Mouse (Mus musculus): ENCODE data around the gene Capg. TPM values are rescaled to one million over a fixed set of nuclear protein-coding genes. Genes with fewer than 3 reads are reported as not detected.

Gene Capg
- total RNA-seq (2021): 1 to 10 TPM; 1.8 to 4.2 TPM
- long read RNA-seq, experiment 1, partial matches to known transcripts: 0 of 7 reads
- long read RNA-seq, experiment 1, other reads (novel, unspliced or antisense): 1 of 7 reads
- long read RNA-seq, experiment 2, transcript Capg-202 (10 exons, 1,400 nt): major isoform, 5 of 6 reads
- long read RNA-seq, experiment 2, partial matches to known transcripts: 0 of 6 reads
- long read RNA-seq, experiment 2, other reads (novel, unspliced or antisense): 0 of 6 reads

- DNase-seq (ENCODE audit: low spot score in 2 of 2): no peak
These were observed at the start of gene Capg for GRCm38 (mm10) chr6:72544283-72544987. Gene Capg (plus strand): TSS chr6:72544391.

- DNase-seq (ENCODE audit: low spot score in 2 of 2): no peak
These were observed 45.2 kb upstream of the Capg start for GRCm38 (mm10) chr6:72498950-72499349.

- DNase-seq (ENCODE audit: low spot score in 2 of 2): no peak
These were observed 40.9 kb upstream of the Capg start for GRCm38 (mm10) chr6:72503309-72503708.

GRCm38 (mm10) chr6:72503939-72504338, 40.3 kb upstream of the Capg start:
- no peak for DNase-seq (ENCODE audit: low spot score in 2 of 2)

- DNase-seq (ENCODE audit: low spot score in 2 of 2): no peak
These were observed 38.1 kb upstream of the Capg start for GRCm38 (mm10) chr6:72506104-72506503.

- DNase-seq (ENCODE audit: low spot score in 2 of 2): no peak
These were observed 35.6 kb upstream of the Capg start for GRCm38 (mm10) chr6:72508596-72508995.

GRCm38 (mm10) chr6:72509872-72510435, 34.2 kb upstream of the Capg start:
- no peak for DNase-seq (ENCODE audit: low spot score in 2 of 2)

GRCm38 (mm10) chr6:72510686-72511421, 33.3 kb upstream of the Capg start:
- DNase-seq (ENCODE audit: low spot score in 2 of 2): no peak

- DNase-seq (ENCODE audit: low spot score in 2 of 2): peak; percentile 88 to 91
These were observed 31.7 kb upstream of the Capg start for GRCm38 (mm10) chr6:72512386-72513070.

- DNase-seq (ENCODE audit: low spot score in 2 of 2): no peak
These were observed 31.1 kb upstream of the Capg start for GRCm38 (mm10) chr6:72513071-72513440.

- DNase-seq (ENCODE audit: low spot score in 2 of 2): no peak
These were observed 28.5 kb upstream of the Capg start for GRCm38 (mm10) chr6:72515644-72516043.

- DNase-seq (ENCODE audit: low spot score in 2 of 2): peak in 1 of 2 experiments; percentile 17
These were observed 25.3 kb upstream of the Capg start for GRCm38 (mm10) chr6:72518842-72519241.

GRCm38 (mm10) chr6:72519303-72519702, 24.9 kb upstream of the Capg start:
- no peak for DNase-seq (ENCODE audit: low spot score in 2 of 2)

- peak; percentile 48 to 65 for DNase-seq (ENCODE audit: low spot score in 2 of 2)
These were observed 24.1 kb upstream of the Capg start for GRCm38 (mm10) chr6:72519892-72520663.

GRCm38 (mm10) chr6:72520904-72521303, 23.3 kb upstream of the Capg start:
- no peak for DNase-seq (ENCODE audit: low spot score in 2 of 2)

- DNase-seq (ENCODE audit: low spot score in 2 of 2): no peak
These were observed 22.6 kb upstream of the Capg start, which contains the start of gene Sh2d6 for GRCm38 (mm10) chr6:72521607-72522006. Gene Sh2d6 (minus strand): TSS chr6:72521707.

GRCm38 (mm10) chr6:72522288-72522687, 21.9 kb upstream of the Capg start:
- no peak for DNase-seq (ENCODE audit: low spot score in 2 of 2)

- no peak for DNase-seq (ENCODE audit: low spot score in 2 of 2)
These were observed 21.0 kb upstream of the Capg start for GRCm38 (mm10) chr6:72523222-72523621.

GRCm38 (mm10) chr6:72524160-72524559, 20.0 kb upstream of the Capg start:
- DNase-seq (ENCODE audit: low spot score in 2 of 2): no peak

- no peak for DNase-seq (ENCODE audit: low spot score in 2 of 2)
These were observed 17.1 kb upstream of the Capg start for GRCm38 (mm10) chr6:72527070-72527469.
